Mouse (Mus musculus) lung, embryonic 15.5 days (tissue): ENCODE measurements around the gene 4931414P19Rik. TPM values are rescaled to one million over a fixed set of nuclear protein-coding genes. Genes with fewer than 3 reads are reported as not detected.

ENCODE experiments used
- ATAC-seq: fragments of 200-750 bp; cut with Nextera tagmentation; 2 replicates; pipeline ENCODE4 v1.8.0; 2017; ENCODE audit warnings: moderate number of reproducible peaks, borderline replicate concordance; ENCODE audit not compliant: low FRiP score, low TSS enrichment; ENCODE audit errors: extremely low read depth
- H3K27ac ChIP-seq: fragments of 300-500 bp; sonication (generic); 2 replicates; pipeline ENCODE4 v1.5.1; 2015; ENCODE audit warnings: moderate library complexity, mild to moderate bottlenecking, inconsistent platforms
- H3K27me3 ChIP-seq: fragments of 300-500 bp; sonication (generic); 2 replicates; pipeline ENCODE4 v1.6.1; 2015; ENCODE audit warnings: inconsistent platforms
- H3K36me3 ChIP-seq: fragments of 300-500 bp; sonication (generic); 2 replicates; pipeline ENCODE4 v1.6.1; 2015; ENCODE audit warnings: inconsistent platforms
- H3K4me1 ChIP-seq: fragments of 300-500 bp; sonication (generic); 2 replicates; pipeline ENCODE4 v1.6.1; 2015; ENCODE audit warnings: inconsistent platforms
- H3K4me2 ChIP-seq: fragments of 300-500 bp; sonication (generic); 2 replicates; pipeline ENCODE4 v1.6.1; 2015; ENCODE audit warnings: inconsistent platforms, mild to moderate bottlenecking, moderate library complexity
- H3K4me3 ChIP-seq: fragments of 300-500 bp; sonication (generic); 2 replicates; pipeline ENCODE4 v1.5.1; 2015; ENCODE audit warnings: mild to moderate bottlenecking, inconsistent platforms
- H3K9ac ChIP-seq: fragments of 300-500 bp; sonication (generic); 2 replicates; pipeline ENCODE4 v1.6.1; 2015; ENCODE audit warnings: inconsistent platforms
- H3K9me3 ChIP-seq: fragments of 300-500 bp; sonication (generic); 2 replicates; pipeline ENCODE4 v1.6.1; 2016; ENCODE audit warnings: inconsistent platforms
- WGBS: fragments of 180-500 bp; shearing (Covaris S2); methylation state at CpG from one replicate; pipeline ENCODE4 v1.1.7; 2015; 5-methylcytosine and 5-hydroxymethylcytosine counted together
- polyA plus RNA-seq: library from polyadenylated mRNA; unstranded; fragments of >200 nt; fragmentation: Nextera tagmentation; extraction: Ambion mirVana; gene quantifications from 2 replicates; pipeline ENCODE4 v1.2.1, GENCODE M21; 2015

Gene 4931414P19Rik
- polyA plus RNA-seq, 1 experiment from 2014 or later = 8.6 TPM

GRCm38 (mm10) chr14:54641305-54641969 lies 35.6 kb upstream of the 4931414P19Rik start, which contains the start of gene Cdh24:
TSS of gene Cdh24 (minus strand) at chr14:54641364.
- ATAC-seq = peak; percentile 94
- peaks cover 16% of the 10 kb centered on the region for H3K4me1 ChIP-seq
- H3K9ac ChIP-seq = peak within 1 kb of the TSS; percentile 79
- H3K27ac ChIP-seq = peak within 1 kb of the TSS; percentile 65
- H3K9me3 ChIP-seq = no peaks in the 10 kb centered on the region
- peak within 1 kb of the TSS; percentile 69 for H3K4me3 ChIP-seq
- H3K27me3 ChIP-seq = no peaks in the 10 kb centered on the region
- peak within 1 kb of the TSS; percentile 84 for H3K4me2 ChIP-seq
- WGBS = 1% methylated on average over 52 of the region's 52 CpGs
- H3K36me3 ChIP-seq = peaks cover 50% of the 10 kb centered on the region

DNA sequence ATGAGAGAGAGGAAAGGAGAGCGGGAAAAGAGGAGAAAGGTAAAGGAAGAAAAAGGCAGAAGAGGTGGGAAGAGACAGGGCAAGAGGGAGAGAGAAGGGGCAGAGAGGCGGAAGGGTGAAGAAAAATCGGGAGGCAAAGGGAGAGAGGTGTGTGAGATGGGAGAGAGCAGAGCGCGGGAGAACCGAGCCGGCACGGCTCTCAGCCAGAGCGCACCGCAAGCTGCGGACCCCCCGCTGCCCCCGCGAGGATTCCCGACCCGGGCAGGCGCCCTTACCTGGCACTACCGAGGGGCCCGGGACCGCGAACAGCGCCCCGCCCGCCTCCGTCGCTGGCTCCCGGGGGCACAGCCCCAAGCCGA lies 35.1 kb upstream of the 4931414P19Rik start, which contains the start of gene Gm17606:
Gene Gm17606, plus strand, starts transcription at position 7 of the 359 bp plus-strand sequence.
- Histone ChIP-seq H3K4me2 (peak within 1 kb of the TSS; percentile 84), H3K4me3 (peak within 1 kb of the TSS; percentile 69), H3K9me3 (no peaks in the 10 kb centered on the region), H3K27me3 (no peaks in the 10 kb centered on the region), H3K9ac (peak within 1 kb of the TSS; percentile 79), H3K36me3 (peaks cover 47% of the 10 kb centered on the region), H3K27ac (peak within 1 kb of the TSS; percentile 65), H3K4me1 (peaks cover 15% of the 10 kb centered on the region)
- 2% methylated on average over 28 of the region's 28 CpGs for WGBS
- no peak; the same call in 1 of the 2 replicates for ATAC-seq

DNA sequence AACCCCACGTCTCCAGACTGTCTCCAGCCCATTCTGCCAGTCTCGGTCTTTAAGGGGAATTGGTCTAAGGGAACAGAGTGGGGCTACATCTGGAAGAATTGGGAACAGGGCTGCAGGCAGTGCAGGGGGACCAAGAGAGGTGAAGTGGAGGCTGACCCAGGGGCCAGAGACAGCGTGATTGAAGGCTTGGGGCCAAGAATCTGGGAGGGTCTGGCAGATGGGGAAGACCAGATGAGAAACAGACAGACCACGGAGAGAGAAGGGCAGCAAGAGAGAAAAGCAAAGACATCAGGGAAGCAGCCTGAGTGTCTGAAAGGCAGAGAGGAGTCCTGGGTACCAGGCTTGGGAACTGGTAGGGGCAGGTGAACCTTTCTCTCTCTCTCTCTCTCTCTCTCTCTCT lies 34.3 kb upstream of the 4931414P19Rik start:
- Histone ChIP-seq H3K27me3 (no peaks in the 10 kb centered on the region), H3K27ac (no peak overlapping the region), H3K4me3 (peak overlapping the region; percentile 69), H3K4me2 (peak overlapping the region; percentile 84), H3K9ac (peak overlapping the region; percentile 19), H3K9me3 (no peaks in the 10 kb centered on the region), H3K4me1 (peaks cover 15% of the 10 kb centered on the region), H3K36me3 (peaks cover 44% of the 10 kb centered on the region)
- no peak for ATAC-seq
- 25% methylated on average over 4 of the region's 4 CpGs for WGBS

- Histone ChIP-seq H3K4me2 (no peak overlapping the region), H3K36me3 (peaks cover 32% of the 10 kb centered on the region), H3K4me1 (peaks cover 15% of the 10 kb centered on the region), H3K27me3 (no peaks in the 10 kb centered on the region), H3K27ac (no peak overlapping the region), H3K9me3 (no peaks in the 10 kb centered on the region), H3K4me3 (no peak overlapping the region), H3K9ac (no peak overlapping the region)
- 63% methylated on average over 5 of the region's 5 CpGs for WGBS
- ATAC-seq = no peak
These were observed 32.4 kb upstream of the 4931414P19Rik start for GRCm38 (mm10) chr14:54638210-54638609.

GRCm38 (mm10) chr14:54636954-54637353 lies 31.2 kb upstream of the 4931414P19Rik start:
- ATAC-seq = no peak
- no peak overlapping the region for H3K4me2 ChIP-seq
- no peak overlapping the region for H3K4me3 ChIP-seq
- H3K27me3 ChIP-seq = no peaks in the 10 kb centered on the region
- peaks cover 15% of the 10 kb centered on the region for H3K4me1 ChIP-seq
- no peaks in the 10 kb centered on the region for H3K9me3 ChIP-seq
- H3K36me3 ChIP-seq = peaks cover 34% of the 10 kb centered on the region
- WGBS = 50% methylated on average over 8 of the region's 8 CpGs
- no peak overlapping the region for H3K27ac ChIP-seq
- H3K9ac ChIP-seq = no peak overlapping the region

- Histone ChIP-seq H3K4me3 (no peak overlapping the region), H3K36me3 (peaks cover 45% of the 10 kb centered on the region), H3K9me3 (no peaks in the 10 kb centered on the region), H3K27me3 (no peaks in the 10 kb centered on the region), H3K4me1 (0 out of 2 replicates have a peak, but pooled peaks cover under 1% of the 10 kb centered on the region), H3K27ac (no peak overlapping the region), H3K4me2 (no peak overlapping the region), H3K9ac (no peak overlapping the region)
- WGBS = 78% methylated on average over 4 of the region's 4 CpGs
- ATAC-seq = no peak
These were observed 28.4 kb upstream of the 4931414P19Rik start for GRCm38 (mm10) chr14:54634182-54634581.

GRCm38 (mm10) chr14:54632252-54632651 lies 26.5 kb upstream of the 4931414P19Rik start:
- peaks cover 44% of the 10 kb centered on the region for H3K36me3 ChIP-seq

DNA sequence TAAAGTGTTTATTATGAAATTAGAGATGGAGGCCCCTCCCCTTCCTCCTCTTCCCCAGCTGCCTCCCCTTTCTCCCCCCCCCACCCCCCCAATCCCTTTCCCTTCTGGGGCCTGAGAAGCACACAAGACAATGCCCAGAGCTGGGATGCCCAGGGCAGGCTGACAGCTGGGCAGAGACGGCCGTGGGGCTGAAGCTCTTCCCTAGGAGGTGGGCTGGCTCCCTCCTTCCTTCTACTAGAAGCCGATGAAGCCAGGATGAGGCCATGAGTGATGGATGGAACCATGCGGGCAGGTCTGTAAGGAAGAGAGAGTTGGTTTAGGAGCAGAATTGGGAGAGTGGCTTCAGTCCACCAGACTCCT lies 25.4 kb upstream of the 4931414P19Rik start:
- Histone ChIP-seq H3K27ac (no peak overlapping the region), H3K9ac (no peak overlapping the region), H3K27me3 (no peaks in the 10 kb centered on the region), H3K4me2 (no peak overlapping the region), H3K36me3 (peaks cover 37% of the 10 kb centered on the region), H3K9me3 (no peaks in the 10 kb centered on the region), H3K4me3 (no peak overlapping the region), H3K4me1 (no peaks in the 10 kb centered on the region)
- ATAC-seq = 0 out of 2 replicates have a peak, but pooled peaks have one; percentile 37
- 59% methylated on average over 4 of the region's 4 CpGs for WGBS

More at GRCm38 (mm10) chr14:54632252-54632651, 26.5 kb upstream of the 4931414P19Rik start:
- Histone ChIP-seq H3K9ac (no peak overlapping the region), H3K9me3 (no peaks in the 10 kb centered on the region), H3K27ac (no peak overlapping the region), H3K4me1 (no peaks in the 10 kb centered on the region), H3K4me2 (no peak overlapping the region), H3K4me3 (no peak overlapping the region), H3K27me3 (no peaks in the 10 kb centered on the region)
- WGBS = 89% methylated on average over 32 of the region's 37 CpGs
- no peak for ATAC-seq

GRCm38 (mm10) chr14:54630583-54631239 lies 24.9 kb upstream of the 4931414P19Rik start:
- Histone ChIP-seq H3K27me3 (no peaks in the 10 kb centered on the region), H3K4me1 (no peaks in the 10 kb centered on the region), H3K27ac (no peak overlapping the region), H3K4me2 (no peak overlapping the region), H3K9ac (no peak overlapping the region), H3K4me3 (no peak overlapping the region), H3K9me3 (no peaks in the 10 kb centered on the region), H3K36me3 (peaks cover 32% of the 10 kb centered on the region)
- ATAC-seq = no peak
- 77% methylated on average over 11 of the region's 11 CpGs for WGBS

GRCm38 (mm10) chr14:54629797-54630196 lies 24.0 kb upstream of the 4931414P19Rik start:
- H3K9me3 ChIP-seq = no peaks in the 10 kb centered on the region
- H3K36me3 ChIP-seq = peaks cover 30% of the 10 kb centered on the region
- WGBS = 87% methylated on average over 2 of the region's 2 CpGs
- no peaks in the 10 kb centered on the region for H3K4me1 ChIP-seq
- no peak overlapping the region for H3K27ac ChIP-seq
- ATAC-seq = no peak
- no peaks in the 10 kb centered on the region for H3K27me3 ChIP-seq
- H3K4me3 ChIP-seq = no peak overlapping the region
- H3K9ac ChIP-seq = no peak overlapping the region
- no peak overlapping the region for H3K4me2 ChIP-seq

- H3K4me1 ChIP-seq = no peaks in the 10 kb centered on the region
- no peak overlapping the region for H3K4me3 ChIP-seq
- no peaks in the 10 kb centered on the region for H3K9me3 ChIP-seq
- H3K9ac ChIP-seq = no peak overlapping the region
- ATAC-seq = no peak
- no peak overlapping the region for H3K27ac ChIP-seq
- H3K27me3 ChIP-seq = no peaks in the 10 kb centered on the region
- no peak overlapping the region for H3K4me2 ChIP-seq
- peaks cover 22% of the 10 kb centered on the region for H3K36me3 ChIP-seq
- 55% methylated on average over 5 of the region's 5 CpGs for WGBS
These were observed 22.3 kb upstream of the 4931414P19Rik start for GRCm38 (mm10) chr14:54628103-54628502.

GRCm38 (mm10) chr14:54624976-54625375 lies 19.2 kb upstream of the 4931414P19Rik start:
- Histone ChIP-seq H3K9me3 (no peaks in the 10 kb centered on the region), H3K27me3 (no peaks in the 10 kb centered on the region), H3K4me1 (no peaks in the 10 kb centered on the region), H3K27ac (no peak overlapping the region), H3K4me3 (no peak overlapping the region), H3K4me2 (no peak overlapping the region), H3K36me3 (no peaks in the 10 kb centered on the region), H3K9ac (no peak overlapping the region)
- WGBS = 73% methylated on average over 10 of the region's 10 CpGs
- ATAC-seq = no peak
